Mouse (Mus musculus) megakaryocyte, embryonic 14.5 days (primary cell): ENCODE data around the gene Pecr. TPM values are rescaled to one million over a fixed set of nuclear protein-coding genes. Genes with fewer than 3 reads are reported as not detected.

Source experiments
- H3K27me3 ChIP-seq: replicated peaks from 2 replicates; pipeline ENCODE3; 2012; ENCODE audit warnings: inconsistent platforms
- H3K36me3 ChIP-seq: replicated peaks from 2 replicates; pipeline ENCODE3; 2012; ENCODE audit warnings: low read length, inconsistent platforms, mixed read lengths
- H3K4me1 ChIP-seq: 2 replicates; pipeline ENCODE4 v1.6.1; 2012; ENCODE audit warnings: inconsistent platforms
- H3K4me3 ChIP-seq: replicated peaks from 2 replicates; pipeline ENCODE3; 2012; ENCODE audit warnings: moderate library complexity, mild to moderate bottlenecking, inconsistent platforms
- H3K9me3 ChIP-seq: 2 replicates; pipeline ENCODE4 v1.6.1; 2012; ENCODE audit warnings: inconsistent platforms
- FLI1 ChIP-seq: IDR thresholded peaks from 2 replicates; pipeline ENCODE4 v1.6.1; 2012; ENCODE audit warnings: low read length, inconsistent platforms, mixed read lengths
- GATA1 ChIP-seq: IDR thresholded peaks from 3 replicates; pipeline ENCODE4 v1.6.1; 2012; ENCODE audit warnings: mixed read lengths, low read length, inconsistent platforms, borderline replicate concordance
- polyA plus RNA-seq: library from polyadenylated mRNA; stranded (reverse); fragments of >175 nt; gene quantifications from 2 replicates; pipeline ENCODE4 v1.2.3, GENCODE M21; 2012; ENCODE audit warnings: low replicate concordance; ENCODE audit not compliant: insufficient read depth

Pecr gene
- polyA plus RNA-seq, 1 experiment: 3.8 TPM

DNA sequence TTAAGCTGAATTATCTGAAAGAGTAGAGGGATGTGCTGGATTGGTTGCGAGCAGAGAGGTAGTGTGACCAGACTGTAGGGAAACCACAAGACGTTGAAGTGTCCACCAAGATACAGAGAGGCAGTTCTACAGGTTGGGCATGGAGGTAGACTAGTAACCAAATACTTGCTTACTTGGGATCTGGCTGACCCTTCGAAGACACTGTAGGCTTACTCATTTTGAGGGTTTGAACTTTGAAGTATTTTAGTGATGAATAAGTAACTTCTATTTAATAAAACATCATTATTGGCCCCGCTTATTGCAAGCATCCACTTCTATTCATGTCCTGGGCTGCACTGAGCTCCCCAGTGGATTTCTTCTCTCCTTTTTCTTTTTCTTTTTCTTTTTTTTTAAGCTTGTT, 7.3 kb upstream of the Pecr start:
- Histone ChIP-seq H3K4me3 (no peak overlapping the region), H3K36me3 (no peaks in the 10 kb centered on the region), H3K27me3 (peaks cover 25% of the 10 kb centered on the region), H3K4me1 (peaks cover 24% of the 10 kb centered on the region), H3K9me3 (no peaks in the 10 kb centered on the region)
- TF ChIP-seq FLI1: no peak

DNA sequence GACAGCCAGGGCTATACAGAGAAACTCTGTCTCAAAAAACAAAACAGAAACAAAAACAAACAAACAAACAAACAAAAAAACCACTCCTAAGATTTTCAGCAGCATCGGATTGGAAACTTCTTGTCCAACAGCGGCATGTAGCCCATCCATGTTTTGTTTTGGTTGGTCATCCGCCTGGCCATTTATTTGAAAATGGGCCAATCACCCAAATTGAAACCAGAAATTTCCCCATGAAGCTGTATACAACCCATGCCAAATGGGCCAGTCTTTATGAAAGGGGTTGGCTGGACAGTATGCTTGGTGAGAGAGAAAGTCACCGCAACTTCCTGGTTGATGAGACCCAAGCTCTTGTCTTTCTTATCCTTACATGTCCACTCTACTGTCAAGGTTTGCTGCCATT, 6.8 kb upstream of the Pecr start:
- H3K9me3 ChIP-seq: no peaks in the 10 kb centered on the region
- no peaks in the 10 kb centered on the region for H3K36me3 ChIP-seq
- H3K4me1 ChIP-seq: peaks cover 24% of the 10 kb centered on the region
- H3K4me3 ChIP-seq: no peak overlapping the region
- peaks cover 28% of the 10 kb centered on the region for H3K27me3 ChIP-seq
- TF ChIP-seq FLI1: no peak
- TF ChIP-seq GATA1: no peak

DNA sequence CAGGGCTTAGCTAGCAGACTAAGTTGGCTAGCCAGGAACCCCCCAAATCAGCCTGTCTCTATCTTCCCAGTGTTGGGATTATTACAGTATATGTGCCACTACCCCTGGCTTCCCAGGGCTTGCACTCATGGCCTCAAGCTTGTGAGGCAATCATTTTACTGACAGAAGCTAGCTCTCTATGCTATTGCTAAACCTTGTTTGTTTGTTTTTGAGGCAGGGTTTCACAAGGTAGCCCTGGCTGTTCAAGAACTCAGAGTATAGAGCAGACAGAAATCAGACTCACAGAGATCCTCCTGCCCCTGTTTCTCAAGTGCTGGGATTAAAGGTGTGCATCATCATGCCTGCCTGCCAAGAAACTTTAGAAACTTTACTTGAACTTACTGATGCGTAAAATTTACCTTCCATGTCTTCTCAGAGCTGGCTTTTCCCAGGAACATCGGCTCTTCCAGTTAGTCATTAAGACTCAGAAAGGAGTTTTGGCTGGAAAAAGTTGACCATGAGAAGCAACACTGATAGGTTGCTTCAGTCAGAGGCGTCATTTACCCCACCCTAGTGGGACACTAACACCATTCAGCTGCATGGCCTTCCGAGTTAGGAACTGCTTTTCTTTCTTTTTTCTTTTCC, 4.5 kb upstream of the Pecr start:
- TF ChIP-seq FLI1: no peak
- no peak for TF ChIP-seq GATA1
- no peak overlapping the region for H3K4me3 ChIP-seq
- no peaks in the 10 kb centered on the region for H3K9me3 ChIP-seq
- peaks cover 31% of the 10 kb centered on the region for H3K27me3 ChIP-seq
- peaks cover 33% of the 10 kb centered on the region for H3K4me1 ChIP-seq
- H3K36me3 ChIP-seq: no peaks in the 10 kb centered on the region

DNA sequence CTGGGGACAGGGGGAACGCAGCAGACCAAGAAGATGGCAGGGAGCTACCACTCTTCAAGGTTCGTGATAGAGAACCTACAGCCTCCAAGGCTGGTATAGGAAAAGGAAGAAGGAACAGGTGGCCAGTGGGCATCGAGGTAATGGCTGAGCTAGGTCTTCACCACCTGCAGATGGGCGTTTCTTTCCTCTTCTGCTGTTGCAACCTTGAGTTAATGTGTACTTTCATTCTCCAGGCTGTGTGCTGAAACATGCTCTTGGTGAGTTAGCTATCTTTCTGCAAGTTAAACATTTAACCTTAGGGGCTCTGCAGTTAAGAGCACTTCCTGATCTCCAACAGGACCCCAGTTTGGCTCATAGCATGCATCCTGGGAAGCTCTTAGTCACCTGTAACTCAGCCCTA, 3.8 kb upstream of the Pecr start:
- TF ChIP-seq FLI1 (no peak), GATA1 (no peak)
- H3K9me3 ChIP-seq: no peaks in the 10 kb centered on the region
- peaks cover 31% of the 10 kb centered on the region for H3K27me3 ChIP-seq
- H3K4me3 ChIP-seq: no peak overlapping the region
- peaks cover 37% of the 10 kb centered on the region for H3K4me1 ChIP-seq
- no peaks in the 10 kb centered on the region for H3K36me3 ChIP-seq

DNA sequence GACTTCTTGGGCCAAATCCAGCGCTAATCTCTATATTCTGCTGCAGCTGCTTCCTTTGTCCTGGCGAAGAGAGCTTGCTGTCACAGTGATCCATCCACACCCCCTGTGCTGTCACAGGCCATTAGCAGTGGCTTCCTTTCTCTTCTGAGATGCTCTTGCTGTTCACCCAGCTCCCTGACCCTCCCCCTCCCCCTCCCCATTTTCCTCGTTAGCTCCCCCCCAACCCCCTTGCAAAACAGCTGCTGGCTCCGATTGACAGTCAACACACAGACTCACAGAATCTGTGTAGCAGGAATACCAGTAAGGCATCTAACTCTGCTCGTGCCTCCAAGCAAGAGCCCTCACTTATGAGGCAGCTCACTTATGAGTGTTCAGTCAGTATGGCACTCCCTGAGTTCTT, 2.8 kb upstream of the Pecr start:
- H3K27me3 ChIP-seq: peaks cover 31% of the 10 kb centered on the region
- no peaks in the 10 kb centered on the region for H3K36me3 ChIP-seq
- peaks cover 42% of the 10 kb centered on the region for H3K4me1 ChIP-seq
- no peak for TF ChIP-seq GATA1
- TF ChIP-seq FLI1: no peak
- H3K4me3 ChIP-seq: no peak overlapping the region
- no peaks in the 10 kb centered on the region for H3K9me3 ChIP-seq

DNA sequence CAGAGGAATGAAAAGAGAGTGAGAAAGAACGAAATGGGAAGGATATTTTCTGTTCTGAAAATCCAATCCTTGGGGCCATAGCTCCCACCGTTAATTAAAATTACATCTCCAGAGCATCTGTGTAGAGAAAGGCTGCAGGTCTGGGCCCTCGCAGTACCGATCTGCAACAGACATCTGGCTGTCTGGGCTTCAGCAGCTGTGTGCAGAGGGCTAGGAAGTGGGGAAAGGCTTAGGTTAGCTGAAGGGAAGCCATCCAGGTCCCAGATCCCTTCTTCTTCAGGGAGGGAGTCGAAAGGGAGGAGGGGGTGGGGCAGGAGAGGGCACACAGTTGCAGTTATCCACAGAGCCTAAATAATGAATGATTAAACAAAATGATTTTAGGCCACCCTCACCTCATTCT, 425 bp upstream of the Pecr start:
- TF ChIP-seq FLI1 (no peak), GATA1 (no peak)
- H3K4me1 ChIP-seq: peaks cover 36% of the 10 kb centered on the region
- H3K36me3 ChIP-seq: no peaks in the 10 kb centered on the region
- H3K27me3 ChIP-seq: peaks cover 31% of the 10 kb centered on the region
- H3K4me3 ChIP-seq: peak overlapping the region; percentile 93
- H3K9me3 ChIP-seq: no peaks in the 10 kb centered on the region

DNA sequence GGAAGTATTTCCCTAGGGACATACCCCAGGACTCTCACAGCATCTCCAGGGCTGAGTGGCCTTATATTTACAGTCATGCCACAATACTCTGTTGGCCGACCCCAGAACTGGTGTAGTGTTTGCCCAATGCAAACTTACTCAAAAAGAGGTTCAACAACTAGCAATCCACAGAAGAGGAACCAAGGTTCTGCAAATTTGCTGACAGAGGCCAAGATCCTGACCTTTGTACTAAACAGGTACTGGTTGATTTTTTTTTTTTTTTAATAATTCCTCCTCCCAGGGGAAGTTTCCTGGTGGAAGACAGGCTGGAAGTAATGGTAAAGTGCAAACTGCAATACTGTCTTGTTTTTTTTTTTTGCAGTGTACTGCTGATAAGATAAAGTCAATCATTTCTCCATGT, 1.5 kb downstream of the Pecr start:
- H3K4me1 ChIP-seq: peaks cover 28% of the 10 kb centered on the region
- H3K4me3 ChIP-seq: no peak overlapping the region
- H3K27me3 ChIP-seq: peaks cover 19% of the 10 kb centered on the region
- no peaks in the 10 kb centered on the region for H3K9me3 ChIP-seq
- no peaks in the 10 kb centered on the region for H3K36me3 ChIP-seq
- TF ChIP-seq FLI1: no peak

DNA sequence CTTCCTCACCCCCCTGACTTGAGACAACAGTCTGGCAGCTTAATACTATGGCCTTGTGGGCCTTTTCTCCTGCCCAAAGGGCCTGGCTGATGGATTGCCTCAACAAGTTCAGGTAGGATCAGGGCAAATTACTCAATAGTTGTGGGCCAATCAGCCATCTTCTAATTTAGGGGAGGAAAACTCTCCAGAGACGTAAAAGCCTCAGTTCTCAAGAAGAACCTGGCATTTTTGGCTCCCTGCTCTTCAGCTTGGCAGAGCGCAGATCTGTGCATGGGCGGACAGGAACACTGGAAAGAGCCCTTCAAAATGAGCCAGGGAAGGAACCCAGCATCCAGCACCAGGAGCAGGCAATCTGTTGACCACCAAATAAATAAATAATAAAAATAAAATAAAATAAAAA, 6.0 kb downstream of the Pecr start:
- no peak overlapping the region for H3K4me3 ChIP-seq
- TF ChIP-seq GATA1 (no peak), FLI1 (no peak)
- H3K36me3 ChIP-seq: peaks cover 38% of the 10 kb centered on the region
- peaks cover 8% of the 10 kb centered on the region for H3K9me3 ChIP-seq
- H3K4me1 ChIP-seq: 0 out of 2 replicates have a peak, but pooled peaks cover 6% of the 10 kb centered on the region
- H3K27me3 ChIP-seq: no peaks in the 10 kb centered on the region

DNA sequence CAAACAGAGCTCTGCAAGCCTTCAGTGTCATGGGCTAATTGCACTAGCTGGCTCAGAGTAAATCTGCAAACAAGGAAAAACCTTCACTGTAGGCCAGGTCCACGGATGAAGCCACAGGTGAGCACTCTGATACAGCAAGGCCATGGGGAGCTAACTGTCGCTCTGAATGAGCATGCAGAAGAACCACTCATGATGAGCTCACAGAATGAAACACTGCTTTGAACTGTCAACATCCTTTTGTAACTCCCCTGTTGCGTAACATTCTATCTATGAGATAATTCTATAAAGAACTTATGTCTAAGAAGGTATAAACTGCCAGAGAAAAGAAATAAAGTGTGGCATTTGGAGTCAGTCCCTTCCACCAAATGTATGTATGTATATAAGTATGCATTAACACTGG, 21.0 kb downstream of the Pecr start:
- TF ChIP-seq FLI1 (no peak), GATA1 (no peak)
- no peaks in the 10 kb centered on the region for H3K9me3 ChIP-seq
- H3K4me3 ChIP-seq: no peak overlapping the region
- H3K27me3 ChIP-seq: no peaks in the 10 kb centered on the region
- peaks cover 29% of the 10 kb centered on the region for H3K4me1 ChIP-seq
- H3K36me3 ChIP-seq: peaks cover 20% of the 10 kb centered on the region

DNA sequence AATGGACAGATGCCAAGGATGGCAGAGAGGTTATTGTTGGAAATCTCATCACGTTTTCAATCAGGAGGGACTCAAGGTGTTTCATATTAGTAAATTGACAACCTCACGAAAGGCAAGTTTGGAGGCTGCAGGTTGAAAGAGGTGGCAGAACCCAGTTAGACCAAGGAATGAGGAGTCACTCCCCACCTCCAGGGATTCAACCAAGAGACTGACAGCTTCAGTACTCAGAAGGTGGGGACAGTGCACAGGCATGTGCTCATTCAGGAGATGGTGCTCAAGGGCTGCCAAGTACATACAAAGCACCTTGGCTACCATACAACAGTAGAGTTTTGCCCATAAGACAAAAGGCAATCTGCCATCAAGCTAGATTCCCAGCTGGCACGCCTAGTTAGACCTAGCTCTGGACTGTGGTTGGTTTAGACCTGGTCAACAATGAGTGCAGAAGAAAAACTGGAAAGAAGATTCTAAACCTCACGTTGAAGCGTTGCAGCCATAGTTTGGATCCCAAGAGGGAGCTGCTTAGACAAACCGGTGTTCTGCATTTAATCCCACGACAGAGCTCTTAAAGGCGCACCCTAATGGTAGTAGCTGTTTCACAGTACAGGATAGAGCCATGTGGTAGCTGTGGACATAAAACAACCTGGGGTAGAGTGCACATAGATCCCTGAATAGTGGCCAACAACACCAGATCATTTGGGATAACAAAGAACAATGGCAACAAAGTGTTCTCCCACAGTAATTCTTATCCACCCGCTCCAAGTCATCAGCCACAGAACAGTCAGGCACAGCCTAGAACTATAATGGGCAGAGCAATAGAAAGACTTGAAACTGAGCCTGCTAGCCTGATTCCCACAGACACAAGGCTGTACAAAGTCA, 27.5 kb downstream of the Pecr start:
- TF ChIP-seq GATA1 (no peak), FLI1 (no peak)
- Histone ChIP-seq H3K27me3 (no peaks in the 10 kb centered on the region), H3K4me1 (peaks cover 75% of the 10 kb centered on the region), H3K9me3 (no peaks in the 10 kb centered on the region), H3K36me3 (no peaks in the 10 kb centered on the region), H3K4me3 (no peak overlapping the region)

DNA sequence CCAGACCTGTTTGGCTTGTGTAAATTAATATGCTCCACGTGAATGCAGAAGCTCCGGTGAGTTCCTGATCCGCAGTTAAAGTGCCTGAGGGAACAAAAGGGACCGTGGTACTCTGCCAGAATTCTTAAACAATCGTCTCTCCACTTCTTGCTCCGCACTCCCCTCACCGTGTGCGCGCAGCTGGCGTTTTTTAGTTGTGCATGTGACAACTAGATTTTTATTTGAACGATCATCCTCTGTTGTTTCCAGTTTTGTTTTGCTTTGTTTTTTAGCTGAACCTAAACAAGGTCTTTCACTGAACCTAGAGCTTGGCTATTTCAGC, 28.3 kb downstream of the Pecr start:
- H3K4me1 ChIP-seq: peaks cover 77% of the 10 kb centered on the region
- no peak for TF ChIP-seq FLI1
- TF ChIP-seq GATA1: no peak
- no peak overlapping the region for H3K4me3 ChIP-seq
- no peaks in the 10 kb centered on the region for H3K27me3 ChIP-seq
- H3K36me3 ChIP-seq: no peaks in the 10 kb centered on the region
- no peaks in the 10 kb centered on the region for H3K9me3 ChIP-seq
